Mouse (Mus musculus) CH12.LX (cell line): ENCODE measurements around the gene Zfp3. TPM values are rescaled to one million over a fixed set of nuclear protein-coding genes. Genes with fewer than 3 reads are reported as not detected.

Experiments used
- DNase-seq: peaks from one replicate; pipeline ENCODE4 v3.0.0-alpha.2; 2013; ENCODE audit errors: extremely low read depth
- H3K27ac ChIP-seq: 2 replicates; pipeline ENCODE4 v1.5.1; 2012; ENCODE audit warnings: low read depth, mild to moderate bottlenecking, control low read depth, moderate library complexity; ENCODE audit not compliant: insufficient read depth
- H3K27me3 ChIP-seq: replicated peaks from 2 replicates; pipeline ENCODE3; 2012; ENCODE audit warnings: inconsistent platforms
- H3K36me3 ChIP-seq, 2 experiments: replicated peaks in 1 of 2; 2 replicates each; pipeline versions ENCODE3 to v1.6.1; 2012; ENCODE audit warnings: inconsistent platforms in 1 of 2, low read length in 1 of 2, mild to moderate bottlenecking in 1 of 2, mixed read lengths in 1 of 2, moderate library complexity in 1 of 2; ENCODE audit not compliant: control insufficient read depth in 1 of 2, insufficient read depth in 1 of 2
- H3K4me1 ChIP-seq, 2 experiments: 2 replicates each; pipeline ENCODE4 v1.6.1; 2012; ENCODE audit warnings: inconsistent platforms in 1 of 2, moderate library complexity in 1 of 2; ENCODE audit not compliant: insufficient read depth in 2 of 2, control insufficient read depth in 1 of 2
- H3K4me2 ChIP-seq: 2 replicates; pipeline ENCODE4 v1.6.1; 2012; ENCODE audit warnings: low read depth, mild to moderate bottlenecking, control low read depth; ENCODE audit not compliant: poor library complexity, insufficient read depth, severe bottlenecking
- H3K4me3 ChIP-seq, 3 experiments: fragments of 150-350 bp in 1 of 3; sonication (generic) in 1 of 3; replicated peaks in 1 of 3; 2 replicates each; pipeline versions ENCODE3 to v1.5.1; 2011 to 2012; ENCODE audit warnings: low read depth in 2 of 3, low read length in 2 of 3, mild to moderate bottlenecking in 2 of 3, moderate library complexity in 2 of 3, control low read depth in 1 of 3, improper control_type of control experiment in 1 of 3, inconsistent platforms in 1 of 3, mixed read lengths in 1 of 3; ENCODE audit not compliant: poor library complexity in 1 of 3
- H3K79me2 ChIP-seq: replicated peaks from 2 replicates; pipeline ENCODE4 v1.6.1; 2012; ENCODE audit warnings: mild to moderate bottlenecking, moderate library complexity; ENCODE audit not compliant: control insufficient read depth, poor library complexity, insufficient read depth, severe bottlenecking; ENCODE audit errors: extremely low read depth
- H3K9ac ChIP-seq: 2 replicates; pipeline ENCODE4 v1.6.1; 2012; ENCODE audit warnings: low read depth, mild to moderate bottlenecking, control low read depth, moderate library complexity; ENCODE audit not compliant: insufficient read depth
- H3K9me3 ChIP-seq: replicated peaks from 2 replicates; pipeline ENCODE3; 2012; ENCODE audit warnings: low read length, inconsistent platforms, mixed read lengths
- BHLHE40 ChIP-seq: IDR thresholded peaks from 2 replicates; pipeline ENCODE4 v1.6.1; 2011; ENCODE audit warnings: mild to moderate bottlenecking, low read depth, low read length, improper control_type of control experiment
- CHD1 ChIP-seq: IDR thresholded peaks from 2 replicates; pipeline ENCODE4 v1.6.1; 2012; ENCODE audit warnings: low read depth, low read length, improper control_type of control experiment, inconsistent platforms
- CHD2 ChIP-seq: IDR thresholded peaks from 2 replicates; pipeline ENCODE4 v1.6.1; 2011; ENCODE audit warnings: low read length, improper control_type of control experiment
- CTCF ChIP-seq, 2 experiments: IDR thresholded peaks in 1 of 2; conservative IDR thresholded peaks in 1 of 2; 2 replicates each; pipeline ENCODE4 v1.5.1; 2011 to 2012; ENCODE audit warnings: low read depth in 2 of 2, low read length in 2 of 2, improper control_type of control experiment in 1 of 2, inconsistent platforms in 1 of 2, mild to moderate bottlenecking in 1 of 2, moderate library complexity in 1 of 2
- E2F4 ChIP-seq: IDR thresholded peaks from 2 replicates; pipeline ENCODE4 v1.6.1; 2011; ENCODE audit warnings: low read depth, low read length, improper control_type of control experiment; ENCODE audit not compliant: insufficient replicate concordance
- ELF1 ChIP-seq: IDR thresholded peaks from 2 replicates; pipeline ENCODE4 v1.6.1; 2014; ENCODE audit warnings: low read depth, mild to moderate bottlenecking, inconsistent platforms, low read length, improper control_type of control experiment
- EP300 ChIP-seq: IDR thresholded peaks from 2 replicates; pipeline ENCODE4 v1.6.1; 2011; ENCODE audit warnings: low read length, improper control_type of control experiment
- ETS1 ChIP-seq: conservative IDR thresholded peaks from 2 replicates; pipeline ENCODE4 v1.6.1; 2012; ENCODE audit warnings: low read depth, mild to moderate bottlenecking, inconsistent platforms, low read length, improper control_type of control experiment, moderate library complexity
- GABPA ChIP-seq: IDR thresholded peaks from 2 replicates; pipeline ENCODE4 v1.6.1; 2012; ENCODE audit warnings: low read depth, low read length, improper control_type of control experiment, inconsistent platforms; ENCODE audit not compliant: insufficient replicate concordance
- HCFC1 ChIP-seq: IDR thresholded peaks from 2 replicates; pipeline ENCODE4 v1.6.1; 2012; ENCODE audit warnings: low read depth, mild to moderate bottlenecking, inconsistent platforms, low read length, improper control_type of control experiment
- IRF4 ChIP-seq: IDR thresholded peaks from 2 replicates; pipeline ENCODE4 v1.6.1; 2014; ENCODE audit warnings: low read depth, mild to moderate bottlenecking, inconsistent platforms, low read length, improper control_type of control experiment
- JUN ChIP-seq: IDR thresholded peaks from 2 replicates; pipeline ENCODE4 v1.6.1; 2011; ENCODE audit warnings: low read depth, mild to moderate bottlenecking, low read length, improper control_type of control experiment, moderate library complexity; ENCODE audit not compliant: insufficient read depth
- JUND ChIP-seq: conservative IDR thresholded peaks from 2 replicates; pipeline ENCODE4 v1.6.1; 2011; ENCODE audit warnings: low read depth, low read length, improper control_type of control experiment
- KAT2A ChIP-seq: IDR thresholded peaks from 2 replicates; pipeline ENCODE4 v1.6.1; 2012; ENCODE audit warnings: low read length, improper control_type of control experiment, inconsistent platforms; ENCODE audit not compliant: insufficient replicate concordance
- MAFK ChIP-seq: IDR thresholded peaks from 2 replicates; pipeline ENCODE4 v1.6.1; 2011; ENCODE audit warnings: low read length, improper control_type of control experiment; ENCODE audit not compliant: insufficient replicate concordance
- MAX ChIP-seq: IDR thresholded peaks from 2 replicates; pipeline ENCODE4 v1.6.1; 2011; ENCODE audit warnings: low read length, improper control_type of control experiment
- MAZ ChIP-seq: IDR thresholded peaks from 2 replicates; pipeline ENCODE4 v1.6.1; 2012; ENCODE audit warnings: low read depth, mild to moderate bottlenecking, inconsistent platforms, low read length, improper control_type of control experiment, moderate library complexity
- MEF2A ChIP-seq: IDR thresholded peaks from 2 replicates; pipeline ENCODE4 v1.6.1; 2014; ENCODE audit warnings: low read depth, mild to moderate bottlenecking, inconsistent platforms, low read length, improper control_type of control experiment, borderline replicate concordance
- MXI1 ChIP-seq: IDR thresholded peaks from 2 replicates; pipeline ENCODE4 v1.6.1; 2011; ENCODE audit warnings: mild to moderate bottlenecking, low read depth, low read length, improper control_type of control experiment
- MYC ChIP-seq: IDR thresholded peaks from 2 replicates; pipeline ENCODE4 v1.6.1; 2011; ENCODE audit warnings: low read depth, mild to moderate bottlenecking, improper control_type of control experiment, low read length
- NELFE ChIP-seq: IDR thresholded peaks from 2 replicates; pipeline ENCODE4 v1.6.1; 2011; ENCODE audit warnings: low read depth, low read length, improper control_type of control experiment
- NRF1 ChIP-seq: IDR thresholded peaks from 2 replicates; pipeline ENCODE4 v1.6.1; 2014; ENCODE audit warnings: low read depth, mild to moderate bottlenecking, inconsistent platforms, low read length, improper control_type of control experiment, moderate library complexity
- PAX5 ChIP-seq: IDR thresholded peaks from 2 replicates; pipeline ENCODE4 v1.6.1; 2012; ENCODE audit warnings: low read length, inconsistent platforms, mixed read lengths
- POLR2A ChIP-seq: IDR thresholded peaks from 2 replicates; pipeline ENCODE4 v1.6.1; 2011; ENCODE audit warnings: low read depth, mild to moderate bottlenecking, improper control_type of control experiment, low read length
- POLR2AphosphoS2 ChIP-seq: IDR thresholded peaks from 2 replicates; pipeline ENCODE4 v1.6.1; 2011; ENCODE audit warnings: low read depth, low read length, improper control_type of control experiment
- RAD21 ChIP-seq: IDR thresholded peaks from 2 replicates; pipeline ENCODE4 v1.6.1; 2011; ENCODE audit warnings: low read depth, mild to moderate bottlenecking, low read length, improper control_type of control experiment, moderate library complexity
- RCOR1 ChIP-seq: conservative IDR thresholded peaks from 2 replicates; pipeline ENCODE4 v1.6.1; 2012; ENCODE audit warnings: low read depth, mild to moderate bottlenecking, inconsistent platforms, low read length, improper control_type of control experiment
- SIN3A ChIP-seq: IDR thresholded peaks from 2 replicates; pipeline ENCODE4 v1.6.1; 2012; ENCODE audit warnings: low read length, improper control_type of control experiment, inconsistent platforms
- SMC3 ChIP-seq: IDR thresholded peaks from 2 replicates; pipeline ENCODE4 v1.6.1; 2011; ENCODE audit warnings: low read depth, low read length, improper control_type of control experiment
- TBP ChIP-seq: conservative IDR thresholded peaks from 2 replicates; pipeline ENCODE4 v1.6.1; 2011; ENCODE audit warnings: low read depth, low read length, improper control_type of control experiment
- TCF12 ChIP-seq: IDR thresholded peaks from 2 replicates; pipeline ENCODE4 v1.6.1; 2014; ENCODE audit warnings: low read depth, mild to moderate bottlenecking, inconsistent platforms, low read length, improper control_type of control experiment
- UBTF ChIP-seq: IDR thresholded peaks from 2 replicates; pipeline ENCODE4 v1.6.1; 2012; ENCODE audit warnings: low read depth, mild to moderate bottlenecking, inconsistent platforms, low read length, improper control_type of control experiment, moderate library complexity
- USF1 ChIP-seq: IDR thresholded peaks from 2 replicates; pipeline ENCODE4 v1.6.1; 2014; ENCODE audit warnings: low read depth, mild to moderate bottlenecking, inconsistent platforms, low read length, improper control_type of control experiment
- USF2 ChIP-seq: conservative IDR thresholded peaks from 2 replicates; pipeline ENCODE4 v1.6.1; 2011; ENCODE audit warnings: low read depth, low read length, improper control_type of control experiment
- ZC3H11A ChIP-seq: IDR thresholded peaks from 2 replicates; pipeline ENCODE4 v1.6.1; 2012; ENCODE audit warnings: low read depth, mild to moderate bottlenecking, inconsistent platforms, low read length, improper control_type of control experiment
- ZKSCAN1 ChIP-seq: IDR thresholded peaks from 2 replicates; pipeline ENCODE4 v1.6.1; 2012; ENCODE audit warnings: low read depth, inconsistent platforms, low read length, improper control_type of control experiment, borderline replicate concordance
- ZMIZ1 ChIP-seq: IDR thresholded peaks from 2 replicates; pipeline ENCODE4 v1.6.1; 2012; ENCODE audit warnings: low read depth, mild to moderate bottlenecking, inconsistent platforms, low read length, improper control_type of control experiment
- ZNF384 ChIP-seq: IDR thresholded peaks from 2 replicates; pipeline ENCODE4 v1.6.1; 2012; ENCODE audit warnings: low read depth, low read length, improper control_type of control experiment, inconsistent platforms
- dilution Hi-C: fragments of 300-500 bp; cut with MboI; formaldehyde crosslinking; loops from 2 replicates; pipeline ENCODE4 v1.14.3; 2020; ENCODE audit warnings: low sequenced_read_pairs; ENCODE audit not compliant: extremely low pct_unique_long_range_greater_than_20kb, extremely low pct_ligation_motif_present
- in situ Hi-C: fragments of 300-500 bp; cut with MboI; formaldehyde crosslinking; loops from 3 replicates; pipeline ENCODE4 v1.14.3; 2019; ENCODE audit warnings: low sequenced_read_pairs, low pct_ligation_motif_present, low pct_unique_long_range_greater_than_20kb, mixed read lengths
- polyA plus RNA-seq: library from polyadenylated mRNA; unstranded; fragments of >175 nt; gene quantifications from 2 replicates; pipeline ENCODE4 v1.2.1, GENCODE M21; 2012; ENCODE audit warnings: low read depth; ENCODE audit not compliant: insufficient read length
- total RNA-seq, 2 experiments: library from RNA; depleted of rRNA; stranded (reverse); fragments of 300-350 nt in 1 of 2; fragments of >200 nt in 1 of 2; gene quantifications; 2 replicates each; pipeline ENCODE4 v1.2.3; 2012 to 2014

Zfp3 gene
- total and polyA plus RNA-seq, 3 experiments = 1.7 to 3.5 (median 2.0) TPM

GRCm38 (mm10) chr11:70815498-70816078, 51.6 kb downstream of the Zfp3 start:
- no peak for TF ChIP-seq USF1
- no peak for TF ChIP-seq E2F4
- TF ChIP-seq MAFK = no peak
- peak; percentile 20; the same call in 1 of the 2 replicates for TF ChIP-seq MXI1
- TF ChIP-seq NRF1 = no peak
- peak; percentile 83 for TF ChIP-seq ZC3H11A
- TF ChIP-seq USF2 = 0 out of 2 replicates have a peak, but pooled peaks have one; percentile 9
- TF ChIP-seq ZNF384 = peak; percentile 11; the same call in 1 of the 2 replicates
- no peak for TF ChIP-seq UBTF
- no peak for TF ChIP-seq ZKSCAN1
- peak; percentile 93 for TF ChIP-seq RAD21
- TF ChIP-seq KAT2A = no peak
- peak; percentile 57; the same call in 1 of the 2 replicates for TF ChIP-seq NELFE
- TF ChIP-seq PAX5 = no peak
- TF ChIP-seq POLR2A = no peak
- TF ChIP-seq TBP = 0 out of 2 replicates have a peak, but pooled peaks have one; percentile 26
- TF ChIP-seq SIN3A = no peak
- 0 out of 2 replicates have a peak, but pooled peaks have one; percentile 24 for TF ChIP-seq MAZ
- peak; percentile 64 for TF ChIP-seq JUND
- TF ChIP-seq MYC = peak; percentile 58; the same call in 1 of the 2 replicates
- peak; percentile 99 for TF ChIP-seq SMC3
- peak; percentile 26; the same call in 1 of the 2 replicates for TF ChIP-seq BHLHE40
- no peak; the same call in 1 of the 2 replicates for TF ChIP-seq MAX
- TF ChIP-seq IRF4 = peak; percentile 52
- TF ChIP-seq MEF2A = 0 out of 2 replicates have a peak, but pooled peaks have one; percentile 48
- no peak for TF ChIP-seq POLR2AphosphoS2
- TF ChIP-seq ELF1 = no peak
- TF ChIP-seq ZMIZ1 = no peak
- TF ChIP-seq ETS1 = no peak
- no peak for TF ChIP-seq CHD2
- TF ChIP-seq EP300 = no peak
- TF ChIP-seq CTCF (conservative IDR thresholded peaks at IDR 0.05 in 1 of 2, IDR thresholded peaks at IDR 0.05 in 1 of 2; ENCODE audit: low read depth in 2 of 2, low read length in 2 of 2) = peak; percentile 93 to 99
- TF ChIP-seq TCF12 = peak; percentile 67
- no peak for TF ChIP-seq JUN
- no peak for TF ChIP-seq CHD1
- peak; percentile 45; the same call in 1 of the 2 replicates for TF ChIP-seq HCFC1
- TF ChIP-seq GABPA = no peak
- peak; percentile 49; the same call in 1 of the 2 replicates for TF ChIP-seq RCOR1
- TF ChIP-seq, all 38 proteins: peak for 18
- Histone ChIP-seq H3K27me3 (peaks cover 1% of the 10 kb centered on the region), H3K4me3 (no peak overlapping the region), H3K36me3 (no peaks in the 10 kb centered on the region), H3K9ac (no peak overlapping the region), H3K4me2 (peak overlapping the region; percentile 62), H3K9me3 (peaks cover 9% of the 10 kb centered on the region), H3K27ac (no peak overlapping the region), H3K4me1 (peaks cover 9 to 36% of the 10 kb centered on the region in 2 experiments), H3K79me2 (no peaks in the 10 kb centered on the region)
- in situ Hi-C loops (no loop called here), dilution Hi-C loops (no loop called here)
- DNase-seq = peak; percentile 90
